Mouse (Mus musculus) gastrocnemius, postnatal 36 days (tissue): Measurements from ENCODE around the gene Cpne4. TPM values are rescaled to one million over a fixed set of nuclear protein-coding genes. Genes with fewer than 3 reads are reported as not detected.

Experiments used
- DNase-seq, 2 experiments: peaks; one replicate each; pipeline ENCODE4 v3.0.0; 2022
- intact Hi-C: fragments of 180-260 bp; cut with DNase I; formaldehyde crosslinking; loops from one replicate; pipeline ENCODE4 v1.15.1; 2025
- total RNA-seq, 2 experiments: library from RNA; stranded (reverse); gene quantifications; 2 replicates each; pipeline ENCODE4 v1.2.3; 2021

The Cpne4 gene
- total RNA-seq, 2 experiments from 2014 or later = not detected

GRCm38 (mm10) chr9:104676665-104677064 lies 129.6 kb downstream of the Cpne4 start:
- intact Hi-C loops = no loop called here
- DNase-seq = no peak

GRCm38 (mm10) chr9:104678571-104678970 lies 131.5 kb downstream of the Cpne4 start:
- DNase-seq = no peak
- intact Hi-C loops = no loop called here

- intact Hi-C loops = no loop called here
- DNase-seq = no peak
Observed at GRCm38 (mm10) chr9:104687051-104687450, 140.0 kb downstream of the Cpne4 start.

GRCm38 (mm10) chr9:104693145-104693544 lies 146.1 kb downstream of the Cpne4 start:
- intact Hi-C loops = no loop called here
- no peak for DNase-seq

GRCm38 (mm10) chr9:104710831-104711230 lies 163.7 kb downstream of the Cpne4 start:
- intact Hi-C loops = no loop called here
- DNase-seq = no peak

- no peak for DNase-seq
- intact Hi-C loops = no loop called here
Observed at GRCm38 (mm10) chr9:104725311-104725710, 178.2 kb downstream of the Cpne4 start.

GRCm38 (mm10) chr9:104742661-104743380 lies 195.7 kb downstream of the Cpne4 start:
- no peak for DNase-seq
- intact Hi-C loops = no loop called here

GRCm38 (mm10) chr9:104755519-104755918 lies 208.4 kb downstream of the Cpne4 start:
- intact Hi-C loops = no loop called here
- DNase-seq = no peak

- no peak for DNase-seq
- intact Hi-C loops = no loop called here
Observed at GRCm38 (mm10) chr9:104760031-104760430, 212.9 kb downstream of the Cpne4 start.

GRCm38 (mm10) chr9:104776198-104776815 lies 229.2 kb downstream of the Cpne4 start:
- no peak for DNase-seq
- intact Hi-C loops = no loop called here

- intact Hi-C loops = no loop called here
- no peak for DNase-seq
Observed at GRCm38 (mm10) chr9:104777135-104777534, 230.0 kb downstream of the Cpne4 start.

GRCm38 (mm10) chr9:104777780-104778179 lies 230.7 kb downstream of the Cpne4 start:
- intact Hi-C loops = no loop called here

GRCm38 (mm10) chr9:104796601-104797000 lies 249.5 kb downstream of the Cpne4 start:
- DNase-seq = no peak
- intact Hi-C loops = no loop called here

More at GRCm38 (mm10) chr9:104777780-104778179, 230.7 kb downstream of the Cpne4 start:
- DNase-seq = no peak

- intact Hi-C loops = no loop called here
- no peak for DNase-seq
Observed at GRCm38 (mm10) chr9:104804776-104805175, 257.7 kb downstream of the Cpne4 start.

GRCm38 (mm10) chr9:104814681-104815080 lies 267.6 kb downstream of the Cpne4 start:
- intact Hi-C loops = no loop called here
- DNase-seq = no peak

- intact Hi-C loops = no loop called here
Observed at GRCm38 (mm10) chr9:104828646-104829045, 281.6 kb downstream of the Cpne4 start.

GRCm38 (mm10) chr9:104832934-104833539 lies 286.0 kb downstream of the Cpne4 start:
- no peak for DNase-seq
- intact Hi-C loops = no loop called here

More at GRCm38 (mm10) chr9:104828646-104829045, 281.6 kb downstream of the Cpne4 start:
- no peak for DNase-seq

GRCm38 (mm10) chr9:104837931-104838330 lies 290.8 kb downstream of the Cpne4 start:
- no peak for DNase-seq
- intact Hi-C loops = no loop called here

GRCm38 (mm10) chr9:104841278-104841677 lies 294.2 kb downstream of the Cpne4 start:
- intact Hi-C loops = no loop called here
- no peak for DNase-seq

- no peak for DNase-seq
- intact Hi-C loops = no loop called here
Observed at GRCm38 (mm10) chr9:104845226-104845930, 298.3 kb downstream of the Cpne4 start.

GRCm38 (mm10) chr9:104853701-104854100 lies 306.6 kb downstream of the Cpne4 start:
- intact Hi-C loops = no loop called here
- no peak for DNase-seq
